Mouse (Mus musculus): Measurements from ENCODE around the gene Gm17374. TPM values are rescaled to one million over a fixed set of nuclear protein-coding genes. Genes with fewer than 3 reads are reported as not detected.
"Not testable (repeated sequence)": the region's sequence is repeated elsewhere in the genome, so short reads cannot be mapped to it uniquely, and the experiment has no call there.

Gene Gm17374
- polyA plus RNA-seq (2014; fragmentation: Nextera tagmentation; extraction: Ambion mirVana), result not detected in 2 replicates

DNA sequence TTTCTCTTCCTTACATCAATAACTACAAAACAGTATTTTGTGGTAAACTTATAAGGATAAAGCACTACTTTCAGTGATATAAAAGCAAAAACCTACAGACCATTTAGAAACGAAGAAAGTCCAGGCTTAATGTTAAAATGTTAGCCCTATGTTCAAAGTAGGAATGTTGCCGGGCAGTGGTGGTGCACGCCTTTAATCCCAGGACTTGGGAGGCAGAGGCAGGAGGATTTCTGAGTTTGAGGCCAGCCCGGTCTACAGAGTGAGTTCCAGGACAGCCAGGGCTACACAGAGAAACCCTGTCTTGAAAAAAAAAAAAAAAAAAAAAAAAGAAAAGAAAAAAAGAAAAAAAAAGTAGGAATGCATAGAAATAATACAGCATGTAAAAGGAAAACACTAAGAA, at the start of gene Gm17374:
Gene Gm17374 (plus strand): TSS at position 301 of the 400 bp plus-strand sequence.
- WGBS, result 93% methylated on average over 4 of the region's 4 CpGs
- not testable (repeated sequence) for H3K27me3 ChIP-seq (ENCODE audit: control insufficient read depth, insufficient read depth, low read length); H3K9me3 ChIP-seq (ENCODE audit: control insufficient read depth, low read length); H3K27ac ChIP-seq (ENCODE audit: low read depth, low read length); H3K9ac ChIP-seq (ENCODE audit: low read length); DNase-seq (ENCODE audit: low spot score, missing footprints); H3K36me3 ChIP-seq (ENCODE audit: control insufficient read depth, insufficient read depth, low read length); H3K4me2 ChIP-seq; H3K4me3 ChIP-seq (ENCODE audit: low read depth, low read length); H3K4me1 ChIP-seq (ENCODE audit: control insufficient read depth, insufficient read depth, low read length); ATAC-seq (ENCODE audit: low FRiP score)

DNA sequence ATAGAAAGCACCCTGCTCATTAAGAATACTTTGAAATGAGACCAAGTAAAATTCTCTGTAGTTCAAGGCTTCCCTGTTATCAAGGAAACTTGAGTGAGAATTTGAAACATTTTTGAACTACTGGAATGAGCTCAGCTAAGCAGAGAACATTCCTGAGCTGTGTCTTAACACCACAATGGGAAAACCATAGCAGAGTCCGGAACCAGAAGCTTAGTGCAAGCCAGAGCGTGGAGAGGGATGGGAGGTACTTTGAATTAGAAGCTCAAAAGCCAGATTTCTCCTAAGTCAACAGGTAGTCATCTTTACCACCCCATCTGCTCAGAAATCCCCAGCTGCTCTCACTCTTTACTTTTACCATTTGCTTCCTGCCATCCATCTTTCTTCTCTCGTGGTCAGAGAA, 46.9 kb upstream of the Gm17374 start:
- H3K27me3 ChIP-seq (ENCODE audit: control insufficient read depth, insufficient read depth, low read length), result no peaks in the 10 kb centered on the region
- no peak overlapping the region for H3K27ac ChIP-seq (ENCODE audit: low read depth, low read length)
- no peak overlapping the region for H3K4me2 ChIP-seq
- no peak for ATAC-seq (ENCODE audit: low FRiP score)
- DNase-seq (ENCODE audit: low spot score, missing footprints), result no peak
- H3K36me3 ChIP-seq (ENCODE audit: control insufficient read depth, insufficient read depth, low read length), result no peaks in the 10 kb centered on the region
- no peaks in the 10 kb centered on the region for H3K9me3 ChIP-seq (ENCODE audit: control insufficient read depth, low read length)
- WGBS, result 72% methylated on average over 3 of the region's 3 CpGs
- H3K4me1 ChIP-seq (ENCODE audit: control insufficient read depth, insufficient read depth, low read length), result no peaks in the 10 kb centered on the region
- H3K9ac ChIP-seq (ENCODE audit: low read length), result no peak overlapping the region
- no peak overlapping the region for H3K4me3 ChIP-seq (ENCODE audit: low read depth, low read length)

DNA sequence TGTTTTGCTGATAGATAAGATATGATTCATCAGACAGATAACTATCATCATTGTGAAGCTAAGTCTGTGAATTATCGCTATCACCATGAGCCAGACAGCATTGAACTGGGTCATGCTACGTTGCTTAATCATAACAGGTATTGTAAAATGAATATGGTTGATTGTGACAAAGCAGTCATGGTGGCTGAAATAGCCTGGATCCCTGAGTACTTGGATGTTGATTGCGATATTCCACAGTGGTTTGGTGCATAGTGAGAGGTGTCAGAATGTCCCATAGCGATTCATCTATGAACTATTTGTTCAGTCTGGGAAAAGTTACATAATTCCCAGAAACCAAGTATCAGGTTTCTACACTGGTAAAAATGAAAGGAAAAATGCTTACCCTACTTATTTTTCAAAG, 44.2 kb upstream of the Gm17374 start:
- no peak overlapping the region for H3K9ac ChIP-seq (ENCODE audit: low read length)
- DNase-seq (ENCODE audit: low spot score, missing footprints) (no peak), ATAC-seq (ENCODE audit: low FRiP score) (no peak)
- no peak overlapping the region for H3K4me2 ChIP-seq
- H3K4me3 ChIP-seq (ENCODE audit: low read depth, low read length), result no peak overlapping the region
- no peaks in the 10 kb centered on the region for H3K9me3 ChIP-seq (ENCODE audit: control insufficient read depth, low read length)
- H3K27ac ChIP-seq (ENCODE audit: low read depth, low read length), result no peak overlapping the region
- H3K4me1 ChIP-seq (ENCODE audit: control insufficient read depth, insufficient read depth, low read length), result no peaks in the 10 kb centered on the region
- 88% methylated on average over 4 of the region's 4 CpGs for whole genome bisulfite sequencing
- H3K36me3 ChIP-seq (ENCODE audit: control insufficient read depth, insufficient read depth, low read length), result no peaks in the 10 kb centered on the region
- H3K27me3 ChIP-seq (ENCODE audit: control insufficient read depth, insufficient read depth, low read length), result no peaks in the 10 kb centered on the region

DNA sequence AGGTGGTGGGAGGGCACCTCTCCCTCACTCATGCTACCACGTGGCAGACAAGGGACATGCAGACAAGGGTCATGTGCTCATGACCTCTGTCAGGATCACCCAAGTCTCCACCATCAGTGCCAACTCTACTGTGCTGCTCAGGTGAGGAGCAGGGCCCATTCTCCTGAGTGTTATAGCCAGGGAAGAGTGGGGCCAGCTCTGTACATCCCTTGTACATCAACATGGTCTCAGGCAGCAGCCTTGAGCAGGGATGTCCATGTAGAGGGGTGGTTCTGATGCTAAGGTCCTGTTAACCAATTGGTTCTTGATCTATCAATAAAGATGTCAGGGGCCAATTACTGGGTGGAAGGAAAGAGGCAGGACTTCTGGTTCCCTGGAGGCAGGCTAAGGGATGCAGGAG, 42.9 kb upstream of the Gm17374 start:
- Histone ChIP-seq H3K4me1 (ENCODE audit: control insufficient read depth, insufficient read depth, low read length) (no peaks in the 10 kb centered on the region), H3K36me3 (ENCODE audit: control insufficient read depth, insufficient read depth, low read length) (no peaks in the 10 kb centered on the region), H3K4me2 (no peak overlapping the region), H3K27me3 (ENCODE audit: control insufficient read depth, insufficient read depth, low read length) (no peaks in the 10 kb centered on the region), H3K9me3 (ENCODE audit: control insufficient read depth, low read length) (no peaks in the 10 kb centered on the region), H3K4me3 (ENCODE audit: low read depth, low read length) (no peak overlapping the region), H3K9ac (ENCODE audit: low read length) (no peak overlapping the region), H3K27ac (ENCODE audit: low read depth, low read length) (no peak overlapping the region)
- WGBS, result 41% methylated on average over 1 of the region's 1 CpGs
- no peak for ATAC-seq (ENCODE audit: low FRiP score)
- DNase-seq (ENCODE audit: low spot score, missing footprints), result no peak

DNA sequence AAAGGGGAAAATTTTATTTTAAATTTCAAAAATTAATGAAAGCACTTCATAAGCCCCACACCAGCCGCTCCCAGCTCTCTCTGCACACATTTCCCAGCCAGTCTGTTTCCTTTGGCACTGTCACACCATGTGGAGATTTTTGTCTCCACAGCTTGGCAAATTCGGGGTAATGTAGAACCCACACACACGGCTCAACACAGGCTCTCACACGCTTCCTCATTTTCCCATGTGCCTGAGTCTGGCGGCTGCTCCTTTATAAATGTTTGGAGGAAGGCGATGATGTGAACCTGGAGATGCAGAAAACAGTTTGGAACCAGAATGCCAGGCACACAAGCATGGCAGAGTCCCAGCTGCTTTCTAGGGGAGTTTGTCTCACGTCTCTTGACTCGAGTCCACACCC, 38.0 kb upstream of the Gm17374 start:
- Histone ChIP-seq H3K27me3 (ENCODE audit: control insufficient read depth, insufficient read depth, low read length) (no peaks in the 10 kb centered on the region), H3K9ac (ENCODE audit: low read length) (no peak overlapping the region), H3K4me2 (no peak overlapping the region), H3K4me1 (ENCODE audit: control insufficient read depth, insufficient read depth, low read length) (no peaks in the 10 kb centered on the region), H3K9me3 (ENCODE audit: control insufficient read depth, low read length) (no peaks in the 10 kb centered on the region), H3K36me3 (ENCODE audit: control insufficient read depth, insufficient read depth, low read length) (no peaks in the 10 kb centered on the region), H3K27ac (ENCODE audit: low read depth, low read length) (no peak overlapping the region), H3K4me3 (ENCODE audit: low read depth, low read length) (no peak overlapping the region)
- WGBS, result 86% methylated on average over 8 of the region's 8 CpGs
- ATAC-seq (ENCODE audit: low FRiP score), result no peak
- peak; percentile 35 for DNase-seq (ENCODE audit: low spot score, missing footprints)

DNA sequence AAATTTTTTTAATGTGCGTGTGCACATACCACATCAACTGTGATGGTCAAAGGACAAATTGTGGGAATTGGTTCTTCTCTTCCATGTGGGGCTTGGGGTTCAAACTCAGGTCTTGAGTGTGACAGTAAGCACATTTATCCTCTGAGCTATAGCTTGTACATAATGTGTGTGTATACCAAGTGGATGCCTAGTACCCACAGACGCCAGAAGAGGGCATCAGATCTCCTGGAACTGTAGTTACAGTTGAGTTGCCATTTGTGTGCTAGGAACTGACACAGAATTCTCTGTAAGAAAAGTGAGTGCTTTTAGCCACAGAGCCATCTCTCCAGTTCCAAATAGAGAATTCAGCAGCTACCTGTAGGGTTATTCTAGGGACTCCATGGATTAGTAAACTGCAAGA, 26.3 kb upstream of the Gm17374 start:
- Histone ChIP-seq H3K27ac (ENCODE audit: low read depth, low read length) (no peak overlapping the region), H3K4me2 (no peak overlapping the region), H3K9ac (ENCODE audit: low read length) (no peak overlapping the region), H3K4me3 (ENCODE audit: low read depth, low read length) (no peak overlapping the region), H3K36me3 (ENCODE audit: control insufficient read depth, insufficient read depth, low read length) (peaks cover 21% of the 10 kb centered on the region), H3K27me3 (ENCODE audit: control insufficient read depth, insufficient read depth, low read length) (no peaks in the 10 kb centered on the region), H3K4me1 (ENCODE audit: control insufficient read depth, insufficient read depth, low read length) (no peaks in the 10 kb centered on the region), H3K9me3 (ENCODE audit: control insufficient read depth, low read length) (no peaks in the 10 kb centered on the region)
- 86% methylated on average over 2 of the region's 2 CpGs for WGBS
- DNase-seq (ENCODE audit: low spot score, missing footprints) (no peak), ATAC-seq (ENCODE audit: low FRiP score) (no peak)

DNA sequence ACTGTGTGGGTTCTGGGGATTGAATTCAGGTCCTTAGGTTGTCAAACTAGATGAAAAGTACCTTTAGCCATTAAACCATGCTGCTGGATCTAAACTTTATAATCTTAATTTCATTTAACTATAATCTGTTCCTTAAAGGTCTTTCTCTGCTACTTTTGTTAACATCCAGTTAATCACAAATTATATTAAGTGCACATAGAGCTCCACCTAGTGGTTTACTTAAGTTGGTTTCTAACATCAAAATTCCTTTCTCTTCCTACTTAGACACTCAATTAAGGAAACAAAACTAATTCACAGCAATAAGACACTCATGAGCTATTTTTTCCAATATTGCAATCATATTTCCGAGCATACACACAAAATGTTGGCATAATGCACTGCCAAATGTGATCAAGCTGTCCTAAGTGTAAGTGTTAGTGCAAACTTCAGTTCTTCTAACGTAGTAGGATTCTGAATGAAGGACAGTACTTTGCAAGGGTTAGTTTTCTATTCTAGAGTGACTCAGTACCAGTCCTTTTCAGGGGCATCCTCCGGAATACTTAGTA, 7.4 kb downstream of the Gm17374 start:
- Histone ChIP-seq H3K4me3 (ENCODE audit: low read depth, low read length) (no peak overlapping the region), H3K9me3 (ENCODE audit: control insufficient read depth, low read length) (no peaks in the 10 kb centered on the region), H3K27ac (ENCODE audit: low read depth, low read length) (no peak overlapping the region), H3K27me3 (ENCODE audit: control insufficient read depth, insufficient read depth, low read length) (no peaks in the 10 kb centered on the region), H3K4me2 (no peak overlapping the region), H3K36me3 (ENCODE audit: control insufficient read depth, insufficient read depth, low read length) (peaks cover 4% of the 10 kb centered on the region), H3K9ac (ENCODE audit: low read length) (no peak overlapping the region), H3K4me1 (ENCODE audit: control insufficient read depth, insufficient read depth, low read length) (no peaks in the 10 kb centered on the region)
- DNase-seq (ENCODE audit: low spot score, missing footprints) (peak; percentile 89), ATAC-seq (ENCODE audit: low FRiP score) (no peak)
- 84% methylated on average over 3 of the region's 3 CpGs for WGBS

DNA sequence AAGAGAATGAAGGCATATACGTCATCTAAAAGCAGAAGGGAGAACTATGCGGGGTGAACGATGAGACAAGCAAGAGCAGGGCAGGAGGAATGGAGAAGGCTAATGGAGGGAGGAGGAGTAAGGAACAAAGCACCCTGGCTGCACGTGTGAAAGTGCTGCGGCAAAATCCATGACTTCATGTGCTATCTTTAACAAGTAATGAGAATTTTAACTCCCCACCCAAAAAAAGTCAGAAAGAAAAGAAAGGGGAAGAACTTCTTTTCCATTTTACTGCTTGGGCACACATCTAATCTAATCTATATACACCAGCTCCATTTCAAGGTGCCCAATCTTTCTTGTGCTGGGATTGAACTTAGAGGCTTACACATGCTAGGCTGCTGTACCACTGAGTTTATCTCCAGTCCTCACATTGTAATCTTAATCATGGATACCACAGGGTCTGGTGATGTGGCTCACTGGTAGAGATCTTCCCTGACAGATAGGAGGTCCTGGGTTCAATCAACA, 11.6 kb downstream of the Gm17374 start:
- H3K27me3 ChIP-seq (ENCODE audit: control insufficient read depth, insufficient read depth, low read length), result no peaks in the 10 kb centered on the region
- H3K36me3 ChIP-seq (ENCODE audit: control insufficient read depth, insufficient read depth, low read length), result peaks cover 4% of the 10 kb centered on the region; the same call in 1 of the 2 replicates
- 97% methylated on average over 5 of the region's 5 CpGs for WGBS
- H3K4me2 ChIP-seq, result no peak overlapping the region
- H3K27ac ChIP-seq (ENCODE audit: low read depth, low read length), result no peak overlapping the region
- no peaks in the 10 kb centered on the region for H3K9me3 ChIP-seq (ENCODE audit: control insufficient read depth, low read length)
- ATAC-seq (ENCODE audit: low FRiP score) (no peak), DNase-seq (ENCODE audit: low spot score, missing footprints) (no peak)
- no peaks in the 10 kb centered on the region for H3K4me1 ChIP-seq (ENCODE audit: control insufficient read depth, insufficient read depth, low read length)
- no peak overlapping the region for H3K9ac ChIP-seq (ENCODE audit: low read length)
- no peak overlapping the region for H3K4me3 ChIP-seq (ENCODE audit: low read depth, low read length)

DNA sequence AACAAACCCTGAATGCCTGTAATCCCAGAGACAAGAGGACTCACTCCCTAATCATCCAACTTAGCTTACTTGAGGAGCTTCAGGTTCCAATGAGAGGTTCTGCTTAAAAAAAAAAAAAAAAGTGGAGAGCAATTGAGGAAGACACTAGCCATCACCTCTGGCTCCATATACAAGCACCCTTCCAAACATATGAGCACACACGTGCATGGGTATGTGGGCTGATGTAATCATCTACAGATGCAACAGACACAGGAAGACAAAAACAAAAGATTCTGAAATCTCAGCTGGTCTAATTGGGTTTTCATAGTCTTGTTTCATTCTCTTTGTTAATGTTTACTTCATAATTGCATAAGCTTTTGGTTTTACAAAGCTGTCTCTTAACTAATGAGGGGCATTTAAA, 17.2 kb downstream of the Gm17374 start:
- H3K4me3 ChIP-seq (ENCODE audit: low read depth, low read length), result no peak overlapping the region

More for the DNA sequence above, 17.2 kb downstream of the Gm17374 start:
- no peak for DNase-seq (ENCODE audit: low spot score, missing footprints)
- 77% methylated on average over 1 of the region's 1 CpGs for WGBS
- no peak for ATAC-seq (ENCODE audit: low FRiP score)
- H3K9ac ChIP-seq (ENCODE audit: low read length), result no peak overlapping the region
- H3K4me2 ChIP-seq, result no peak overlapping the region
- no peaks in the 10 kb centered on the region for H3K27me3 ChIP-seq (ENCODE audit: control insufficient read depth, insufficient read depth, low read length)
- H3K4me1 ChIP-seq (ENCODE audit: control insufficient read depth, insufficient read depth, low read length), result peaks cover 9% of the 10 kb centered on the region
- no peaks in the 10 kb centered on the region for H3K9me3 ChIP-seq (ENCODE audit: control insufficient read depth, low read length)
- H3K27ac ChIP-seq (ENCODE audit: low read depth, low read length), result no peak overlapping the region
- H3K36me3 ChIP-seq (ENCODE audit: control insufficient read depth, insufficient read depth, low read length), result 0 out of 2 replicates have a peak, but pooled peaks cover 2% of the 10 kb centered on the region
